Mouse (Mus musculus): ENCODE results near the gene Pou3f1. TPM values are rescaled to one million over a fixed set of nuclear protein-coding genes. Genes with fewer than 3 reads are reported as not detected.

Gene Pou3f1
- polyA plus RNA-seq, 1 experiment: not detected

DNA sequence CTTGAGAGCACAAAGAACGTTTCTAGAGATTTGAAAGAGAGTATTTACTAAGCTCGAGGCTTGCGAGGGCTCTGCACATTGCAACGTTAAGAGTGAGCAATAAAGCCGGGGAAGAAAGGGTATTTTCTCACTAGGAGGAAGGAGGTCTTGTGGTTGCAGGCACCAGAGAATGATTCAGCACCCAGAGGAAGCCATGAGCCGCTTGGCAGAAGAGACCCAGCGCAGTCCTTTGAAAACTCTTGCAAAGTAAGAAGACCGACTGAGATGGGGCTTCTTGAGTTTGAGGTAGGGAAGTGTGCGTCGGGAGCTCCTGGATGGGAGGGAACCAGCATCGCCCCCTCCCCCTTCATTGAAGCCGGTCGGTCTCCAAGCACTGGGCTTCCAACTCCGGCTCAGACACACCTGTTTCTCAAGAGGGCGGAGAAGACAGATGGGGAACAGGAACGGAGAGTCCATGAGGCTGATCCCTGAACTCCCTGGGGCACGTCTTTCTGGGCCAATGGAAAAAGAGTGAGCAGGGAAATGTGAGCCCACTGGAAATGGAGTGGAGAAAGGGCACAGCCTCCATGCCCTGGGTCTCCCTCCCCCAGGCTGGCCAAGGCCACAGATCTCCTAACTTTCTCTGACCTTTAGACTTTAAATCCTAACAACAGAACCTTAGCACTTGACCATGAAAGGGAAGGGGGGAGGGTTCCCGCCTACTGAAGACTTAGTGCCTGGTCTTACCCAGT lies 39.3 kb downstream of the Pou3f1 start:
- Histone ChIP-seq H3K27ac (ENCODE audit: insufficient read depth, low read length) (no peak overlapping the region; the same call in 1 of the 2 replicates), H3K4me3 (ENCODE audit: insufficient read depth, low read length) (peak overlapping the region; percentile 20)

DNA sequence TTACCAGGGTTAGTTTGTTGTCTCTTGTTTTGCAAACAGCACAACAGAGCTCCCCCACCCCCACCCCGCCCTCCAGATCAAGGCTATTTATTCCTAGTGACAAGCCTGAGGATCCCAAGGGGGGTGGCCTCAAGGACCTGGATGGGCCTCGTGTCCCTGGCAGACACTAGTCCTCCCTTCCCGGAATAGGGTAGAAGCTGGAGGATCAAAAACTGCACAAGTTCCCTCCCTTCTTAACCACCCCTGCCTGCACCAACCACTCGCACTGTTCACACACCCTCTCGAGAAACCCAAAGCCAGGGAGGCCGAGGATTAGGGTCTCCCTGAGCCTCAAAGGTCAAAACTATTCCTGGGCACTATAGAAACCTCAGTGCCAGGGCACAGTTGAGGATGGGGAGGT lies 43.2 kb downstream of the Pou3f1 start:
- TF ChIP-seq POLR2A (IDR thresholded peaks at IDR 0.05; ENCODE audit: low read depth, low read length) (no peak), CTCF (IDR thresholded peaks at IDR 0.05; ENCODE audit: borderline replicate concordance, insufficient read depth, low read length) (no peak)
- 0 out of 2 replicates have a peak, but pooled peaks cover 7% of the 10 kb centered on the region for H3K4me1 ChIP-seq (ENCODE audit: control insufficient read depth, insufficient read depth, low read length)
- H3K4me3 ChIP-seq (ENCODE audit: insufficient read depth, low read length): peak overlapping the region; percentile 37
- peak overlapping the region; percentile 86 for H3K27ac ChIP-seq (ENCODE audit: insufficient read depth, low read length)

More for the DNA sequence above, 39.3 kb downstream of the Pou3f1 start:
- TF ChIP-seq POLR2A (IDR thresholded peaks at IDR 0.05; ENCODE audit: low read depth, low read length) (no peak), CTCF (IDR thresholded peaks at IDR 0.05; ENCODE audit: borderline replicate concordance, insufficient read depth, low read length) (no peak)
- H3K4me1 ChIP-seq (ENCODE audit: control insufficient read depth, insufficient read depth, low read length): peaks cover 13% of the 10 kb centered on the region; the same call in 1 of the 2 replicates

DNA sequence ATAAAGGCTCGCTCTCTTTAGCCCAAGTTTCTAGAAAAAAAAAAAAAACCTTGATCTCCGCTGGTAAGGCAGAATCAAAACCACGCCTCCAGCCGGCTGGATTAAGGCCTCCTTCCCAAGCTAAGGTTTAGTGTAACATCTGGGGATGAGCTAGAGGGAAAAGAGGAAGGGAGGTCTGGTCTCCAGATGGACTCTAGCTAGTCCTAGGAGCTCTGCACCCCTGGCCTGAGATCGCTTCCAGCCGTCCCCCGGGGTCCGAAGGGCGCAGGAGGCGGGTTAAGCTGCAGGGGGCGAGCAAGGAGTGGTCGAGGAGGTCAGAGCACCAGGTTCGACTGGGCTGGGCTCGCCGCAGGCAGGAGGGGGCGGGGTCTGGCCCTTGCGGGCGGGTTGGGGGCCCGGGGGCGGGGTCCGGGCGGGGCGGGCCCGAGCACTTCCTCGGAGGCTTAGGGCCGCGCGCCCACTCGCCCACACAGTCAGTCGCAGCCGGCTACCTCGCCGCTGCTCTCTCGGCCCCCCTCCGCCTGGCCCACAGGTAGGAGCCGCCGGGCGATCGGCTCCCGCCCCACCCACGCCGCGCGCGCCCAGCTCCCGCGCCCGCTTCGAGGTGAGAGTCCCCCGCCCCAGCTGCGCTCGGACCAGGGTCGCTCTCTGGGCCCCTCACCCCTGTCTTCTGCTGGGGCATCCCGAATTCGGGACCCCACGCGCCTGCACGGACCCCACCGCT lies 43.8 kb downstream of the Pou3f1 start, which contains the start of gene Fhl3:
Gene Fhl3 (plus strand): TSS at position 454 of the 724 bp plus-strand sequence.
- Histone ChIP-seq H3K4me1 (ENCODE audit: control insufficient read depth, insufficient read depth, low read length) (peaks cover 7% of the 10 kb centered on the region; the same call in 1 of the 2 replicates), H3K27ac (ENCODE audit: insufficient read depth, low read length) (peak within 1 kb of the TSS; percentile 86), H3K4me3 (ENCODE audit: insufficient read depth, low read length) (peak within 1 kb of the TSS; percentile 95)
- TF ChIP-seq CTCF (IDR thresholded peaks at IDR 0.05; ENCODE audit: borderline replicate concordance, insufficient read depth, low read length) (no peak), POLR2A (IDR thresholded peaks at IDR 0.05; ENCODE audit: low read depth, low read length) (peak; percentile 88)

- peak overlapping the region; percentile 82 for H3K27ac ChIP-seq (ENCODE audit: insufficient read depth, low read length)
- no peak for TF ChIP-seq CTCF (IDR thresholded peaks at IDR 0.05; ENCODE audit: borderline replicate concordance, insufficient read depth, low read length)
- TF ChIP-seq POLR2A (IDR thresholded peaks at IDR 0.05; ENCODE audit: low read depth, low read length): peak; percentile 54
- H3K4me1 ChIP-seq (ENCODE audit: control insufficient read depth, insufficient read depth, low read length): peaks cover 14% of the 10 kb centered on the region
- peak overlapping the region; percentile 95 for H3K4me3 ChIP-seq (ENCODE audit: insufficient read depth, low read length)
These were observed 44.6 kb downstream of the Pou3f1 start for GRCm38 (mm10) chr4:124701052-124701845.

DNA sequence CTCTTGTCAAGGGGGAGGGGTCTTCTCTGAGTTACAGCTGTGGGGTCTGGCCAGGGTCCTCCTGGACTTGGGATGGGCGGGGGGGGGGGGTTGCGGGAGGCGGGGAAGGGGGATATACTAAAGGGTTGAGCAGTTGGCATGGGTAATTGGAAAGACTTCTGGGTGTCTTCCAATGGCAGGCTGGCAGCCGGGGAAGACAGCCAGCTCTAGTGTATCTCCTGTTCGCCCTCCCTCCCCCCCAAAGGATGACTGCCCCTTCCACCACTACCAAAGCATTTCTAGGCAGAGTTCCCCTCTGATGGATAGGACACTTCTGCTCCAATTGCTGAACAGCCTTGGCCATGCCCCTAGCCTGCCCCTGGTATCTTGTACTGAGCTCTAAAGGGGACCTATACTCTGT lies 45.3 kb downstream of the Pou3f1 start:
- Histone ChIP-seq H3K27ac (ENCODE audit: insufficient read depth, low read length) (peak overlapping the region; percentile 82), H3K4me3 (ENCODE audit: insufficient read depth, low read length) (peak overlapping the region; percentile 95), H3K4me1 (ENCODE audit: control insufficient read depth, insufficient read depth, low read length) (peaks cover 14% of the 10 kb centered on the region)
- TF ChIP-seq POLR2A (IDR thresholded peaks at IDR 0.05; ENCODE audit: low read depth, low read length): no peak
- no peak for TF ChIP-seq CTCF (IDR thresholded peaks at IDR 0.05; ENCODE audit: borderline replicate concordance, insufficient read depth, low read length)

DNA sequence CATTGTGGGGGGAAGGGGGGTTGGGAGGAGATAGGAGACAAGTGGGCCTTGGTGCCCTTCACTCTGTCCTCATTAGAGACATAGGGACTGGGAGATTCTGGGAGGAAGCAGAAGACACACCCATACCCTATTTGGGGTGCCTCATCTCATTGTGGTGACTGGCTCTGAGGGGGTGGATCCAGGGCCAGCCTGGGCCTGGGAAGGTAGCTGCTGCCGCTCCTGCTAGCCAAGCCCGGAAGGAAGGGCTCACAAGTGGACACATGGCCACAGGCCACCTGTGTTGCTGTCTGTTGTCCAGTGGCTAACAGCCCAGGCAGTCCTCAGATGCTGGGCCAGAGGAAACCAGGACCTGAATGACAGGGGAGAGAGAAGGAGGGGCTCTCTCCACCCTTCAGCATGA lies 46.8 kb downstream of the Pou3f1 start:
- peak overlapping the region; percentile 94 for H3K27ac ChIP-seq (ENCODE audit: insufficient read depth, low read length)
- peaks cover 14% of the 10 kb centered on the region for H3K4me1 ChIP-seq (ENCODE audit: control insufficient read depth, insufficient read depth, low read length)
- peak; percentile 68 for TF ChIP-seq POLR2A (IDR thresholded peaks at IDR 0.05; ENCODE audit: low read depth, low read length)
- no peak for TF ChIP-seq CTCF (IDR thresholded peaks at IDR 0.05; ENCODE audit: borderline replicate concordance, insufficient read depth, low read length)
- peak overlapping the region; percentile 54 for H3K4me3 ChIP-seq (ENCODE audit: insufficient read depth, low read length)

DNA sequence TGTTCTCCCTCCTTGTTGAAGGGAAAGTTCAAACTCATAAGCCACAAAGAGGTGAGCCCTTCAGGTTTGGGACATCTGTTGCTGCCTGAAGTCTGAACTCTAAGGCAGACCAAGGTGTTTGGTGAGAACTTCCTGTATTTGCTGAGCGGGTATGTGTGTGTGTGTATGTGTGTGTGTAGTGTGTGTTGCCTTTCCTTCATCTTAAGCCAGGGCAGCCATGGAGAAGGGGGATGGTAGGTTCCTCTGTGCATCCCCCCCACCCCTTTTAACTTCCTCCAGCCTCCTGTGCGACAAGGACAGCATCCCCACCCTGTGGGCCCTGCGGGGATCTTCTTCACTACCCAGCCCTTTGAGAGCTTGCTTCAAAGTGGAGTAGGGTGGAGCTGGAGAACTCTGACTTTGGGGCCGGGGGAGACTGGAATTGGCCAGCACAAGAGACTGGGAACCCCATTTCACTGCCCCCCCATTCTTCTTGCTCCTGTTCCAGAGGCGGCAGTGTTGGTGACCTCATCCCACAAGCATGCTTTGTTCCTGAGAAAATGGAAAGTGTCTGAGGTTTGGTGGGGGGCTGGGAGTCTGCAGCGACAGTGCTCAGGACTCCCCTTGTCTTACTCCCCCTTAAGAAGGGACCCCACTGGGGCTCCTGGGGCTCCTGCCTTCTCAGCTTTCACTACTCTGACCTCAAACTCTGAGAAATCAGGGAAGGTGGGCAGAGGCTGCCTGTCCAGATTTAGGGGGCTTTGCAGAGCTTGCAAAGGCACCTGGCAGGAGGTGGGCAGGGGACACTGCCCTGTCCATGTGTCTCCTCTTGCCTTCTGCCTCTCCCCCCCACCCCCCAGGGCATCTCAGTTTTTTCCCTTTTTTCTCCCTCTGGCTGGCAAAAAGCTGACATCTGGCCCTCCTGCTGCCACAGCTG lies 47.5 kb downstream of the Pou3f1 start:
- TF ChIP-seq CTCF (IDR thresholded peaks at IDR 0.05; ENCODE audit: borderline replicate concordance, insufficient read depth, low read length) (no peak), POLR2A (IDR thresholded peaks at IDR 0.05; ENCODE audit: low read depth, low read length) (peak; percentile 46)
- peak overlapping the region; percentile 94 for H3K27ac ChIP-seq (ENCODE audit: insufficient read depth, low read length)
- H3K4me3 ChIP-seq (ENCODE audit: insufficient read depth, low read length): peak overlapping the region; percentile 54
- peaks cover 14% of the 10 kb centered on the region for H3K4me1 ChIP-seq (ENCODE audit: control insufficient read depth, insufficient read depth, low read length)

DNA sequence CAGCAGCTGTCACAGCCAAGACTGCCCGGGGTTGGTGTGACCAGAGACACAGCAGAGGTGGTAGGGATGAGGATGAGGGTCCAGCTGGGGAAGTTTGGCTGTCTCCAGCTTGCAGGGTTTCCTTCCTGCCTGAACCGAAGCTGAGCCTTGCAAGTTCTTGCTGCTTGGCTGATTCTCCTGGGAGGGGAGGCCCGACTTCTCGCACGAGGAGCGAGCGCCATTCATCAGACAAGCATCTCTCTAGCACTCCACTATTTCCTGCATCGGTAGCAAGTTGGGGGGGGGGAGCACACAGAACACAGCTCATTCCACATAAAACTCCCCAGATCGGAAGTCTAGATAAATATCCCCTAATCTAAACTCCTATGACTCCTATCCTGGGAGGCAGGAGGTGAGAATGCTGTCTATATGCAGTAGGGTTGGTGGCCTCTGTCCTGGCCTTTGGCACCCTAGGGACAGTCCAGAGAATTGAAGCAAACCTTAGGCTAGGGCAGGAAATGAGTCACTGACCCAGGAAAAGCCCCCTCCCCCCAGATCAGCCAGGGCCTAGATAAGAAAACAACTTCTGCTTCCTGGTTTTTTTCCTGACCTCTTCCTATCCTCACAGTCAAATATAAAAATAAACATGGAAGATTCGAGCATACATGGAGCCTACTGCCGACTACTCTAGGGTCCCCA lies 48.3 kb downstream of the Pou3f1 start:
- peak overlapping the region; percentile 54 for H3K4me3 ChIP-seq (ENCODE audit: insufficient read depth, low read length)
- H3K27ac ChIP-seq (ENCODE audit: insufficient read depth, low read length): peak overlapping the region; percentile 94
- peaks cover 15% of the 10 kb centered on the region for H3K4me1 ChIP-seq (ENCODE audit: control insufficient read depth, insufficient read depth, low read length)
- TF ChIP-seq CTCF (IDR thresholded peaks at IDR 0.05; ENCODE audit: borderline replicate concordance, insufficient read depth, low read length): no peak
- peak; percentile 46; the same call in 1 of the 2 replicates for TF ChIP-seq POLR2A (IDR thresholded peaks at IDR 0.05; ENCODE audit: low read depth, low read length)
